In the genomic region with DNA sequence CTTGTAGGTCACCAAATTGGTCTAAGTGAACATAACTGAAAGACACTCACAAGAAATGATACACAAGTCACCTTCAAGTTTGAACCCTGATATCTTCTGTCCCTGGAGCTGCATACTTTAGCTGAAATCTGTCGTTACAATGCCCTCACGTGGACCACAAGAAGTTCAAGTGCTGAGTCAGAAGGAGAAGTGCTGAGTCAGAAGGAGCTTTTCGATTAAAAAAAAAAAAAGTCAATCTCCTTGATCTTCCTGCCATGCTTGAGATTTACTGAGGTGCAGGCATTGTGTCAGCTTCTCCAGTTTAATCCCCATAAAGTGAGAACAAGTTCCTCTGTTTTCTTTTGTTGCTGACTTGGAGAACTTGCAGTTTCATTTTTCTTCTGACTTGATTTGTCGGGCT, we compare ENCODE assay signal across 18 mouse cellular contexts. TPM values are rescaled to one million over a fixed set of nuclear protein-coding genes. Genes with fewer than 3 reads are reported as not detected.
"Had no signal": no experiment of that assay in that cellular context is flagged by ENCODE, and none has a peak within 500 bp of the region (broad histone marks: within the 10 kb centered on the region; RNA-seq: fewer than 3 reads in every experiment).

No protein-coding gene starts in this region.

- H3K4me2 ChIP-seq: lung, embryonic 15.5 days; midbrain, embryonic 11.5 days; midbrain, embryonic 13.5 days; midbrain, embryonic 15.5 days; neural tube, embryonic 12.5 days had no signal

- H3K4me1 ChIP-seq: lung, embryonic 15.5 days; megakaryocyte, embryonic 14.5 days; midbrain, embryonic 13.5 days; midbrain, embryonic 15.5 days; neural tube, embryonic 12.5 days had no signal

- H3K27me3 ChIP-seq: lung, embryonic 15.5 days; megakaryocyte, embryonic 14.5 days; midbrain, embryonic 13.5 days; midbrain, embryonic 15.5 days; neural tube, embryonic 12.5 days had no signal

- H3K27ac ChIP-seq: lung, embryonic 15.5 days; macrophage; midbrain, embryonic 13.5 days; midbrain, embryonic 15.5 days; neural tube, embryonic 12.5 days had no signal

- H3K9me3 ChIP-seq: lung, embryonic 15.5 days; midbrain, embryonic 15.5 days; neural tube, embryonic 12.5 days had no signal

- H3K36me3 ChIP-seq: lung, embryonic 15.5 days; midbrain, embryonic 13.5 days; midbrain, embryonic 15.5 days; neural tube, embryonic 12.5 days had no signal

- H3K9ac ChIP-seq: lung, embryonic 15.5 days; midbrain, embryonic 13.5 days; midbrain, embryonic 15.5 days; neural tube, embryonic 12.5 days had no signal

- DNase-seq: lung, adult 2 months; lung, postnatal 14 days; lung, postnatal 36 days; right cerebral cortex, postnatal 14 days; thymus, adult 18-20 months; thymus, postnatal 14 days; thymus, postnatal 36 days had no signal

- ATAC-seq: lung, postnatal 0 days; midbrain, embryonic 13.5 days; midbrain, embryonic 15.5 days had no signal

- H3K4me3 ChIP-seq: lung, embryonic 15.5 days; megakaryocyte, embryonic 14.5 days; midbrain, embryonic 13.5 days; midbrain, embryonic 15.5 days; neural tube, embryonic 12.5 days had no signal

RNA-seq across cellular contexts. Expression of a gene that starts 38.3 kb away (rescaled TPM):
- total RNA-seq: megakaryocyte progenitor cell, adult 5-6 weeks; monocyte, adult 5-6 weeks; neutrophil, adult 5-6 weeks had no signal
- polyA plus RNA-seq: macrophage had no signal
